Mouse (Mus musculus): ENCODE data around the gene Limd1. TPM values are rescaled to one million over a fixed set of nuclear protein-coding genes. Genes with fewer than 3 reads are reported as not detected.

Limd1 gene
- polyA plus RNA-seq, 1 experiment, result 20.4 TPM

DNA sequence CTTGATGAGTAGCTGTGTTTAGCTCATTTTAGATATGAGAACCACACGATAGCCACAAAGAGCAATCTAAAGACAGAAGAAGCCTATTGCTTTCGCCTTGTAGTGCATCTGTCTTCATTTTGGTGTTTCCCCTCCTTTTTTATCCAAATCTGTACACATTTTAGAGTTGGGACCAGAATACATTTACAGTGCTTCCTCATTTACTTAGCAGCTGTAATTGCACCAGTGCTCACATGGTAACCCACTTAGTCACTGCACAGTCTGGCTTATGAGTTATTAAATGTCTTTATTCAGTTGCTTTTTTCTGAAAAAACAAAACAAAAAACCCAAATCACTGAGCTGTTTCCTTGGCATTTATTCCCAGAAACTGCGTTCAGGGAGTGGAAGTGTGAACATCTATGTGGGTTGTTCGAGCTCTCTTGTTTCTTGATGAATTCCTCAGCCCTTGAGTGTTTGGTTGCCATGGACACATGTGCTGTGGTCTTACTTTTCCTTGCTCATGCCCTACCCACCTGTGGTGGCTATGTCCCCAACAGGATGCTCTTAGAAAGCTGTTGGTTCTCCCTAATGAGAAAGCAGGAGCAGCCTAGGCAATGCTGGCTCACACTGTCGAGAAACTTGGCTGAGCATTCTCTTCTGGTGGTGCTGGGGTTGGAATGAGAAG, 24.8 kb downstream of the Limd1 start:
- TF ChIP-seq GATA1 (IDR thresholded peaks at IDR 0.05; ENCODE audit: low read length), result no peak

DNA sequence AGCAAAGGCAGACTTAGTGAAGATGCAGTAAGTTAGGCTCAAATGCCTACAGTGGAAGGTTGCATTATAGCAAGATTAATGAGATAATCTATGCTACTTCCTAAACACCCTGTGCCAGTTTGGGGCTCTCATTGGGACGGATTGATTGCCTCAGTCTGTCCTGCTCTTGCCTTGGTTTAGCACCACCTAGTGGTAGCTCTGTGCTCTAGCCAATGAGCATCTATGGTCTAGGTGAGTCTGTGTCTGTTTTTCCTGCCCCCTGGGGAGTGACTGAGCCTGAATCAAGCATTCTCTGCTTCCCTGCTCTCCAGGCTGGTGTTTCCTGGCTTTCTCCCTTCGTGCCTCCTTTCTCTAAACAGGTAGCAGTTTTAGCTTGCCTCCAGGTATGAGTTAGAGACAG, 25.8 kb downstream of the Limd1 start:
- no peak for TF ChIP-seq GATA1 (IDR thresholded peaks at IDR 0.05; ENCODE audit: low read length)

DNA sequence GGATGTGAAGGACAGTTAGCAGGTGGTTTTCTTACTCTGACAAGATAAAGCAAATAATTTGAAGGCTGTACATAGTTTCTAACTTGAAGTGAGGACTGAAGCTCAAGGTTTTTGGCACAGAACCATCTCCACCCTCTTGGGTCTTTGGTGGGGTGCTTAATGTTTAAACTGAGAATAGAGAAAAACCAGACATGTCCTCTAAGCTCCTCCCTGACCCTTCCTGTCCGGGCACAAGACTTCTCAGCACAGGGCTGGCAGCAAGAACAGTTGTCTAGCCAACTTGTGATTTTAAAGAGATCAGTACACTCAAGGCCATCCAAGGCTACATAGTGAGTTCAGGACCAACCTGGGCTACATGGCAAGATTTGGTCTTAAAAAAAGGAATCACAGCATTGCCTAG, 27.1 kb downstream of the Limd1 start:
- TF ChIP-seq GATA1 (IDR thresholded peaks at IDR 0.05; ENCODE audit: low read length), result no peak

DNA sequence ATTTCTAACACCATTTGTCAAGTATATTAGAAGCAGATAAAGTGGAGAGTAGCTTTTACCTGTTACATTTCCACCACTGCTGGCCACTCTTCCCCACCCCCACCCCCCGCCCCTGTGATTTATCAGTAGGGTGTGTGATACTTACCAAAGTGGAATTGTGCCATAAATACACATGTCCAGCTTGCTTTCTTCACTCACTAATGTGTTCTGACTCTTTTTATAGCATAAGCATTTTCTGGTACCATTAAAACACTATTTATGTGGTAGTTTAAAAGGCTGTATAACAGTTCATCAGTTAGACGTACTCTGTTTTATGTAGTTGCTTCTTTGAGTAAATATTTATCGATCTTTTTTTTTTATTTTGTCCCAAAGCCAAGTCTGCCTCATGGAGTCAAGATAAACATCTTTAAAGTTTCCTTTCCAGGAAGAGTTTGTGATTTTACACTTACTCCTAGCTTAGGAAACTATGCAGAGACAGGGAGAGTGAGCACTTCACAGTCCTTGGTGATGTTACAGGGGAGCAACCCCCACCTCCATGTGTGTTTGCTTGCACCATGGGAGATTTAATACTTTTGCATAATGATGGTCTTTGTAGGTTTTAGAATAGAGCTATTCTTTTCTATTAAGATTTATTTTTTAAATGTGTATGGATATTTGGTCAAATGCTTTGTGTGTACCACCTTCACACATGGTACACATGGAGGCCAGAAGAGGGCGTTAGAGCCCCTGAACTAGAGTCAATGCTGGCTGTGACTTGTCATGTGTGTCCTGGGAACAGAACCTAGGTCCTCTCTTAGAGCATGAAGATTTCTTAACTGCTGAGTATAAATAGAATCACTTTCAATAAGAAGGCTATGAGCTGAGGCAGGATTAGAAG, 28.0 kb downstream of the Limd1 start:
- no peak for TF ChIP-seq GATA1 (IDR thresholded peaks at IDR 0.05; ENCODE audit: low read length)

DNA sequence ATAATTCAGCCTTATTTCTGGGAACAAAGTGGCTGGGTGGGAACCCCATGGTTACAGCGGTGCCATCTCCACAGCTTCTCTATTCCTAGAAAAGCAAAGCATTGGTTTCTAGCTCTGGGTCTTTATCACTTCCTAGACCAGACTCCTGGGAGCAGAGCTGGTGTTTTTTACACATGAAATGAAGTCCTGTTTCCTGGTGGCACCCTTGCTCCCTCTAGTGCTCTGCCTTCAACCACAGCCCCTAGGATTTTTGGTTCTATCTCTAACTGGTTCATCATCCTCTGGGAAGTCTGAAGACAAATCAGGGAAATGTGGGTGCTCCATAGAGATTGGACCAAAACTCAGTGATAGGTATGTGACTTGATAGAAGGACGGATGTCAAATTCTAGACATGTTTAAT, 28.9 kb downstream of the Limd1 start:
- no peak for TF ChIP-seq GATA1 (IDR thresholded peaks at IDR 0.05; ENCODE audit: low read length)

DNA sequence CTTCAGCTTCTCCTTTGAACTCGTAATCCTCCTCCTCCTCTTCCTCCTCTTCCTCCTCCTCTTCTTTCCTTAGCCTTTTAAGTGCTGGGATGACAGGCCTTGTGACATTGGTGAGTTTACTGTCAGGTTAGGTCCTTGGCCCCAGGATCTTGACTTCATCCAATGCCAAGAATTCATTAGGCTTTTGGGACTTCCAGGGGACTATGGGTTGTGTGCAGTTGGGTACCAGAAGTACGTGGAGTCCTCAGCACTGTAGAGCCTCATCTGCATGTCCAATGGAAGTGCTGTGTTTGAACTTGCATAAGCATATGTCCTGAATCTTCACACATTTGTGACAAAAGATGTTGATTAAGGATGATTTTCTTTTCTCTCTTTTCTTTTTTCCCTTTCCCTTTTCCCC, 30.5 kb downstream of the Limd1 start:
- TF ChIP-seq GATA1 (IDR thresholded peaks at IDR 0.05; ENCODE audit: low read length), result no peak

DNA sequence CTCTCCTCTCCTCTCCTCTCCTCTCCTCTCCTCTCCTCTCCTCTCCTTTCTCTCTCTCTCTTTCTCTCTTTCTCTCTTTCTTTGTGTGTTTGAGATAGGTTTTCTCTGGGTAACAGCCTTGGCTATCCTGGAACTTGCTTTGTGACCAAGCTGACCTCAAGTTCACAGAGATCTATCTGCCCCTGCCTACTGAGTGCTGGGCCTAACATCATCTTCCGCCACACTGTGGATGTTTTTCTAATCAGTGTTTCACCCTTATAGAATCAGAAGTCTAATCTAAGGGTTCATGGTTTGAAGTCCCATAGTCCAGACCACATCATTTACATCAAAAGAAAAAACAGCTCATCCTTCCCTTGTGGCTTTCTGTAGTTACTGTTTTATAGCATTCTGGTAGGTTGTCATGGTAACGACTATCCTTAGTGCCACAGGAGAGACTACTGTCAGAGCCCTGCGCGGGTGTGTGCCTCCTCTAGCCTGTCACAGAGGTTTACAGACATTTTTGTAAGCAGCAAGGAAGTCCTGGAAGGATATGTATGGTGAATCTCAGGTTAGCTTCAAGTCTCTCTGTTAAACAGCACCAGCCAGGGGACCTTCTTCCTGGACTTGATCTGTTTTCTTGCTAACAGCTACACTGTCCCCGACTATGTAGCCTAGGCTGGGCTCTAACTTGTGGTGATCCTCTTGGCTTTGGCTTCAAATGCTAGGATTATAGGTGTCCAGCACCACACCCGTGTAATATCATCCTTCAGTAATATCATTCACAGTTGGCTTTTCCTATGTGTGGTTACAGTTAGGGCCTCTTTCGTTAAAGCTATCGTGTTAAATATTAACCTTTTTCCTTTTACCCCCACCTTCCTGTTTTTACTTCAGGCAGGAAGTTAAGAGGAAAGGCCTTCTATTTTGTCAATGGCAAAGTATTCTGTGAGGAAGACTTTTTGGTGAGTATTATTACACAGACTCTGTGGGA, 31.4 kb downstream of the Limd1 start:
- TF ChIP-seq GATA1 (IDR thresholded peaks at IDR 0.05; ENCODE audit: low read length), result peak; percentile 29

DNA sequence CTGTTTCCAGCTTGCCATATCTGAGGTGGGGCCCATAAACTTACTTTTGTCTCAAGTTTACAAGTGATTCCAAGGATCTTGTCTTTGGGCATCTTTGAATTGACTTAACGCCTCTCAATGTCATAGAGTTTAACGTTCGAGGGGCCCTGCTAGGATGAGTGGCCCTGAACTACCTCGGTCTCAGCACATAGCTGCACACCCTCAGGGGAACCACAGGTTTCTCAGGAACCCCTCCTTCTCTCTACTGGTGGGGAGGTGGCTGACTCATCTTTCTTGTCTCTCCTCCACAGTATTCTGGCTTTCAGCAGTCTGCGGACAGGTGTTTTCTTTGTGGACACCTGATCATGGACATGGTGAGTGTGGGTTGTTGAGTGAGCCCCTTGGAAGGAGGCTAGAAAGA, 32.4 kb downstream of the Limd1 start:
- TF ChIP-seq GATA1 (IDR thresholded peaks at IDR 0.05; ENCODE audit: low read length), result no peak

DNA sequence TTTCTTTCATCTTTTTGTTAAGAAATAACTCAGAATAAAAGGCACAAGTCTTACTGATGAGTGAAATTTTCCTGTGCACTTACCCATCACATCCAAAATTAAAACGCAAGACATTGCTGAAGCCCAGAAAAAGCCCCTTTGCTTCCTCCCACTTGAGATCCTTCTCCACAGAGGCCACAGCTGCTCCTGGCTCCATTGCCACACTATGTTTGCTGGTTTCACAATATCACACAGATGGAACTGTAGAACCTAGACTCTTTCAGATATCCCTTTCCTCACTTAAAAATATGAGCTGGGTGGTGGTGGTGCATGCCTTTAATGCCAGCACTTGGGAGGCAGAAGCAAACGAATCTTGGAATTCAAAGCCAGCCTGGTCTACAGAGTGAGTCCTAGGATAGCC, 34.0 kb downstream of the Limd1 start:
- no peak for TF ChIP-seq GATA1 (IDR thresholded peaks at IDR 0.05; ENCODE audit: low read length)

DNA sequence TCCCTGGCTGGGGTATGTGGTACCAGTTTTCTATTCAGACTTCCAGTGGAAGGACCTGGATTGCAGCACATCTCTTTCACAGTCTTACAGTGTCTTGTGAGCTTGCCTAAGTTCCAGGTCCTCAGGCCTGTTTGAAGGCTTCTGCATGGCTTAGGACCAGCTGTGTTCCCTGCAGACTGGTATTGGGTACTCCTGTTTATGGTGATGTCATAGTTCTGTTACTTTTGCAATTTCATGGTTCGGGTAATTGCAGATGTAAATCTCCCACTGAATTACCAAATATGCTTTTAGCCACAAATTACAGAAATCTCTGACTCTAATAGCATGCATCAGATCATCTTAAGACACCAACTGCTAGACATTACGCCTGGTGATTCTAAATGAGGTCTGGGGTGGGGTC, 36.6 kb downstream of the Limd1 start:
- no peak for TF ChIP-seq GATA1 (IDR thresholded peaks at IDR 0.05; ENCODE audit: low read length)

DNA sequence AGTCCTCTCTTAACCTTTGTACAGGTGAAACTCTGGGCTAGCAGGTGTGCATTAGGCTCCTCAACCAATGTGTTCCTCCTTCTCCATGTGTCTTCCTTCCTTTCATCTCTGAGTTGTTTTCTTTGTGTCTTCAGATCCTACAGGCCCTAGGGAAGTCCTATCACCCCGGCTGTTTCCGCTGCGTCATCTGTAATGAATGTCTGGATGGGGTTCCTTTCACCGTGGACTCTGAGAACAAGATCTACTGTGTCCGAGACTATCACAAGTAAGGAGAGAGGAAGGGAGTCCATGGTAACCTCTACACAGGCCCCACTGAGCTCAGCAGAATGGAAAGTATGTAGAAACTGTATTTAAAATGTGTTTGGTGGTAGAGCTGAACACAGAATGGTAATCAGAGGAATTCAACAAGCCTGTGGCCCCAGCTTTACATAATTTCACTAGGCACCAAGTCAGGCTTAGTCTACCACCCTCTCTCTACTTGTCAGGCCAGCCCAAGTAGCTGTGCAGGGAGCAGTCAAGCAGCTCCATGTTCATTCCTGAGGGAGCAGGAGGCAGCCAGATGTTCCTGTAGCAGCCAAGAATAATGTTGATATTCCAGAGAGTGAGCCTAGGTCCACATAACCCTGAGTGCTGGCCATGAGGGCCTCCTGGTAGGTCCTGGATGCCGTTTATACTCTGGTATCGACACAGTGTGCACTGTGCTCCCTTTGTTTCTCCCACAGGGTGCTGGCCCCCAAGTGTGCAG, 38.3 kb downstream of the Limd1 start:
- no peak for TF ChIP-seq GATA1 (IDR thresholded peaks at IDR 0.05; ENCODE audit: low read length)

DNA sequence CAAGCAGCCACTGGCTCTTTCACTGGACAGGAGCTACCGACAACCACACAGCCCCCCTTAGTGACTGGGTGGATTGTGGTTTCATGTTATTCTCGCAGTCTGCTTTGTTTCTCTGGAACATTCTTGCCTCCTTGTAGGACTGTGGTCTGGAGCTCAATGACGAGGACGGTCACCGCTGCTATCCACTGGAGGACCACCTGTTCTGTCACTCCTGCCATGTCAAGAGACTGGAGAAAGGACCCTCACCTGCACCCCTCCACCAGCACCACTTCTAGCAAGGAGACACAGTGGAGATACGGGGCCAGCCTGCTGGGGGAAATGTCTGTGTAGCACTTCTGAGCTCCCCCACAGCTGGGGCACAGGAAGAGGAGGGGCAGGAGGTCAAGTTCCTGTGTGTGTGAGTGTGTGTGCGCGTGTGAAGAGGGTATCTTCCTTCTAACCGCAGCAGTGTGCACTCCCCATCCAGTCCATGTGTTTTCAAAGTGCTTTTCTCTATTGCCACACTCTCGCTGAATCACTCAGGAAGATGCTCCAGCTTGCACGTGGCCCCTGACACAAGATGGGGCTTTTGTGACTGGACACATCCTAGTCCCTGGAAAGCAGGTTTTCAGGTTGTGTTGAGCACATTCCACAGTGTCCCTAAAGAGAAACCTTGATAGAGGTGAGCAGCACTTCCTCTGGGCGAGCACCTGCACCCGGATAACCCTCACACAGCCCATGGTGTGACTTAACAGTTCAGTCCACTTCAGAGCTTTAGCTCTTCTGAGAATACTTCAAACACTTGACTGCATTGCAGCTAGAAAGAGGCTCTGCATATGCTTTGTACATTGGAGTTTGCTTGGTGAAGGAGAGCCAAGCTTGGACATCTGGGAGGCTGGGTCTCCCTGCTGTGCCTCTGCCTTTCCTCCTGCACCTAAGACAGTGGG, 40.7 kb downstream of the Limd1 start:
- no peak for TF ChIP-seq GATA1 (IDR thresholded peaks at IDR 0.05; ENCODE audit: low read length)

DNA sequence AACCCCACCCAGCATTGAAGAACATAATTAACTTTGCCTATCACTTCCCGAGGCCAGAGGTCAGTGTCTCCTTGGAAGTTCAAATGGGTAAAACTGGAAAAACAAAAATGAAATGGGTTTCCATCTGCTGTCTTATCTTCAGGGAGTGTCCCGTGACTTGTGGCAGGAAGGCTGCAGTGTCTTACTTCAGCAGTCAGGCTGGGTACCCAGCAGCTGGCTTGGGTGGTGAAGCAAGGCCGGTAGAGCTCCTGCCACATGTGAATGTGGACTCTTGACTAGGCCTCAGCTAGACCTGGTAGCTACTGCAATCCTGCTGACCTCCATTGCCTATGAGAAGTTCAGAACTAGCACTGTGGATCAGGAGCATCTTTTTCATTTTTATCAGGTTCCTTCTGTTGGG, 42.2 kb downstream of the Limd1 start:
- TF ChIP-seq GATA1 (IDR thresholded peaks at IDR 0.05; ENCODE audit: low read length), result no peak

DNA sequence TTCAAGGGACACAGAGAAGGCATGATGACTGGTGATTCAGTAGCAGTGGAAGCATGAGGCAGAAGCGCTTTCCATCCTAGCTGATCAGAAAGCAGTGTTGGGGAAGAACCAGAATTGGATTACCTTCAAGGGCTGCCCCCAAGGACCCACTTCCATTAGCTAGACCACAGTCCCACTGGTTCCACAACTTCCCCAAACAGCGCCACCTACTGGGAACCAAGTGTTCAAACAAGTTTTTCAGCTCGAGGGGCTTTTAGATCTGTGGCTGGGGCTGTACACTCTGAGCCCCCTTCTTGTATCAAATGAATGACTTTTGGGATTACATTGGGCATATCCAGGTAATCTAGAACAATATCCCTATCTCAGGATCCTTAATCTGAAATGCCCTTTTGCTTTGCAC, 45.2 kb downstream of the Limd1 start:
- TF ChIP-seq GATA1 (IDR thresholded peaks at IDR 0.05; ENCODE audit: low read length), result no peak

All from G1E-ER4 (cell line).